Mouse (Mus musculus) urinary bladder, postnatal 14 days (tissue): Measurements from ENCODE around the gene Map3k20.

Experiments used
- DNase-seq: peaks from one replicate; pipeline ENCODE4 v3.0.0; 2021; ENCODE audit warnings: low spot score

The Map3k20 gene

GRCm38 (mm10) chr2:72426776-72427175 lies 141.3 kb downstream of the Map3k20 start:
- DNase-seq = no peak

DNA sequence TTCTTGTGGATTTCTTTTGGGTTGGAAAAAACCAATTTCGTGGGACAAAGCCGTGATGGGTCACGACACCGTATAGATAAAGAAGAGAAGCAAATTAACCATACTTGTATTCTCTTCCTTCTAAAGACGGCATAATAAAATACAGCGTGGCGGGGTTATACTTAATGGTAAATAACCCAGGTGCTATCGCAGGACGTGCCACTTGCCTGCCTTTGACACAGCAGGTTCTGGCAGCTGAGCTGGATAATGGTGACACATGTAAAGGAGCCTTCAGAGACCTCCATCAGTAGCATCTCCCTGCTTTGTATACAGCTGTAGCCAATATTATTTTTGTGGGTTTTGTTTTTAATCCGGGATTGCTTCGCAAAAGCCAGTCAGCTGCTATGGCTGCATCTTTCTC lies 141.9 kb downstream of the Map3k20 start:
- no peak for DNase-seq

DNA sequence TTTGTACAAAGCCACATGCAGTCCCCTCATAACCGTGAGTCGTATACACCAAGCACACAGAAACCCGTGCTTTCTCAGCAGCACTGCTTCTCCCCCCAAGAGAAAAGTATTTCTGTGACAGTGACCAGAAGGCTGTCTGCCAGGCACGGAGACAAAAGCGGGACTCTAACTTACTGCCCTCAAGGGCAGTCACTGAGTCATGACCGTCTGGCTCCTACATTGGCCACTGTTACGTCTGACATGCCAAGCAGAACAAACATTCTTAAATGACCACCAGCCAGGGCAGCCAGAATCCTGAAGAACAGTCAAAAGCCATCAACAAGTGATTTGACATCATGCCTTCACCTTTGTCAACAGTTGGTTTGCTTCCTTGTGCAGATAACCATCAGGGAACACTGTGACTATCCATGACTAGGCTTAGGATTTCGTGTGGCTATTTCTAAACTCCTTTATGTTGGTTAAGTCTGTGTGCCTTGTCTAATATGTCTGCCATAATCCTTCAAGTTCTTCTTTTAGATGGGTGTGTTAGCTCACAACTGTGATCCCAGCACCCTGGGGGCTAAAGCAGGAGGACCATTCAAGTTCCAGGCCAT lies 153.6 kb downstream of the Map3k20 start:
- no peak for DNase-seq

GRCm38 (mm10) chr2:72441010-72441409 lies 155.6 kb downstream of the Map3k20 start:
- no peak for DNase-seq

GRCm38 (mm10) chr2:72442825-72443224 lies 157.4 kb downstream of the Map3k20 start:
- DNase-seq = no peak

- no peak for DNase-seq
Measured at GRCm38 (mm10) chr2:72443960-72444359, 158.5 kb downstream of the Map3k20 start.

GRCm38 (mm10) chr2:72446106-72446505 lies 160.7 kb downstream of the Map3k20 start:
- no peak for DNase-seq

GRCm38 (mm10) chr2:72446615-72447014 lies 161.2 kb downstream of the Map3k20 start:
- DNase-seq = no peak

- no peak for DNase-seq
Measured at GRCm38 (mm10) chr2:72453563-72453962, 168.1 kb downstream of the Map3k20 start.

- DNase-seq = no peak
Measured at GRCm38 (mm10) chr2:72456189-72456588, 170.8 kb downstream of the Map3k20 start.

DNA sequence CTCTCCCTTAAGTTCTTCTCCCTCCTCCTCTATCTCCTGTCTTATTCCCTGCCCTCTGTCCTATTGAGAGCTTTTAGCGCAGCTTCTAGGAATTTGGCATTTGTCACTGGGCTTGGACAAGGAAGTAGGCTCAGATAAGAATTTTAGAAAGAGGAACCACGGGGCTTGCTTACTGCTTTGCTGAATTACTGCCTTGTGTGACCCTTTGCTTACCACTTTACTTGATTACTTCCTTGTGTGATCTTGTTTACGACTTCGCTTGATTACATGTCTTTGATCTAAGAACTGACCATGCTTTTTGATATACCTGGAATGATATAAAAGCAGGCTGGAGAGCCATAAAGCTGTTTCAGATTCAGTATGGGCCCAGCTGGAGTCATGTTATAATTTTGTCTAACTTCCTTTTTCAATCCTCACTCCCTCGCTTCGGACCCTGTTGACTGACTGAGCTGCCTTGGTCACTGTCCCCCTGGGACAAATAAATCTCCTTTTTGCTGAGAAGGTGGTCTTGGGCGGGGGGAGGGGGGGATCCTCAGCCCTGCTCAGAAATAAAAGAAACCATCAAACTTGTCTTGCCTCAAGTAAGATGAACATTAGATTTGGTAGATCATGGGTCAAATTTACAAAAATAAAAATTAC lies 179.1 kb downstream of the Map3k20 start:
- DNase-seq = no peak

GRCm38 (mm10) chr2:72467604-72468003 lies 182.2 kb downstream of the Map3k20 start:
- no peak for DNase-seq

- no peak for DNase-seq
Measured at GRCm38 (mm10) chr2:72471415-72472070, 186.1 kb downstream of the Map3k20 start.

DNA sequence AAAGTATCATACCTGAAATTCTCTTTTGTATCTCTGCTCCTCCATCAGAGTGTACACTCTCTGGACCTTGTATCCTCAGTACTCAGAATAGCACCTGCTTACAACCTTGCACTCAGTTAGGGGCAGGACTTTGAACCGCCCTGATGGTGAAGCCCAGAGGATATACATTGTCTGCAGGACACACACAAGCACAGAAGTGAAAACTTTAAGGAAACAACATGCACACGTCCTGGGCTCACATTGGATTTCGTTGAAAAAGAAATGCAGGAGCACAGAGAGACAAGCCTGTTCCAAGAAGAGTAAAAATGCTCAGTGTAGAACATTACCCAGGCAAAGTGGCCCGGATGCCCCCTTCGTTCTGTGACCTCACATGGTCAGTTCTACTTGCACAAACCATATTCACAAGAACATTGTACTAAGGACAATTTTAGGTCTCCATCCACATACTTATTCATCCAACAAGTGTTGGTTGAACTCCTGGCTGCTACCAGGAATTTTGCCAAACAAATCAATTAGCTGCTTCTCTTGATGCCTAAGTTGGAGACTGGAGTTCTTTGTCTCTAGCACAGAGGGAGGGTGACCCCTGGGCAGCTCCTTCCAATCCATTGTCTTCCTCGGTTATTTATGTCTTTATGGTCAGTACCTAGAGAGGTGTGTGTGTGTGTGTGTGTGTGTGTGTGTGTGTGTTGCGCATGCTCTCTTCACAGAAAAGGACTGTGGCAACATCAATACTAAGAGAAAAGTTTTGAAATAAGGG lies 189.3 kb downstream of the Map3k20 start:
- no peak for DNase-seq

- DNase-seq = no peak
Measured at GRCm38 (mm10) chr2:72475423-72475796, 190.0 kb downstream of the Map3k20 start.

- peak; percentile 75 for DNase-seq
Measured at GRCm38 (mm10) chr2:72475797-72476485, 190.5 kb downstream of the Map3k20 start, which contains the start of gene Cdca7. Cdca7 (plus strand) TSS chr2:72476159.

DNA sequence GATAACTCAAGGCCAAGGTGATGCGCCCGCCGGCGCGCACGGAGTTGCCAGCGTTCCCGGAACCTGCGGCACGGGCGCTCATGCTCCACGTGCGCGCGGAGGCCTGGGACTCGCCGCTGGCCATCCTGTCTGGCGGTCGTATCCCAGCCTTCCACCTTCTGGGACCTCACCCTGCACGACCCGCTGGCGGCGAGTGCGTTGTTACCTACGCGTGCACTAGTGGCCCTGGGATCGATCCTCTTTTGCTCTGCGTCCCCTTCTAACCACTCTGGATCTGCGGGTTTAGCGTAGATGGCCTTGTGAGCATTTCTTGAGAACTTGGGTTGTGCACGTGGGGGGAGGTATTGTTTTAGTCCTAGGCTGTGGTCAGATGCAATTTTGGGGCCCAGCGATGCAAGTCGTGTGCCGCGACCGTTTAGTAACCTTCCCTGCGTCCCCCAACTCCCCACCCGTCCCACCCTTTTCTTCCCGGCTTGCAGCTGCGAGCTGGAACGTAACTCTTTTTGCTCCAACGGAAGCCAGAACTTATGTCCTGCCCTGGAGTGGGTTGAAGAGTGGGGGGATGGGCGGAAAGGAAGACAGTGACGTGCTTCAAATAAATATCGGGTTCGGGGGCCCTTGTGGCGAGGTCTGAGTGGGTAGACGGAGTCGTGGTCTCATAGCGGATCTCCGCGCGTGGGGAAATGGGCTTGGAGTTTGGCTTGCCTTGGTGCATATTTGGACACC lies 191.2 kb downstream of the Map3k20 start:
- DNase-seq = peak; percentile 23

DNA sequence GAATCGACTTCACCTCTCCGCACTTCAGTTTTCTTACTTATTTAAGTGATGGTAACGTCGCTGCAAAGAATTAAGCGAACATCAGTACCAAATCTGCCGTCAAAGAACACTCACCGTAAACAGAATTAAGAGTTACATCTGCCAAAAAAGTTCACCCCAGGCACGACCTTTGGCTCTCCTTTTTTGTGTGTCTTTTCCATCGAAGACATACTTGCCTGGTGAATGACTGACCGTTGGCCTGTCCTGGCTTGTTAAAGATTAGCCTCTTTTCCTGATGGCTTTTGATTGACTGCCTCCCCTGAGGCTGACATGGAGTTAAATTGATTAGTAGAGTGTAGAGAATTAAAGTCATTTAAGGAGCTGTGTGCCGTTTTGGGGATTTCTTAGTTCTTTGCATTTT lies 191.8 kb downstream of the Map3k20 start:
- no peak for DNase-seq

DNA sequence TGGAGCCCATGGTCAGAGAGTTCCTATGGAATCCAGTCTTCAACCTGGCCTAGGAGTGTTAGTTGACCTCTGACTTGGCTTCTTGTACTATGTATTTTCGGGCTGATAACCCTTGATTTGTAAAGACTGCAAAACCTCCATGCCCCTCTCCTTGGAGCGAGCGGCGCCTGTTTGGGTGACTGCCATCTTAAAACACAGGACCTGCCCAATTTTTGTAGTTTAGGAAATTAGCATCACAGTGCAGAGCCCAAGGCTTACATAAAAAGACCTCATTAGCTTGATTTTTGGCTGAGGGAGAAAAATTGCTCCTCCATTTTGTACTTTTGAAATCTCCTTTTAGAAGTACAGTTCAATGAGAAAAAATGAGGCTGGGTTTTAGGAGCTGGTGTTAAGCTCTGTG lies 192.7 kb downstream of the Map3k20 start:
- DNase-seq = no peak

GRCm38 (mm10) chr2:72478921-72479320 lies 193.5 kb downstream of the Map3k20 start:
- no peak for DNase-seq

- DNase-seq = no peak
Measured at GRCm38 (mm10) chr2:72479818-72480217, 194.4 kb downstream of the Map3k20 start.
